Mouse (Mus musculus): ENCODE measurements around the gene Iqgap1. TPM values are rescaled to one million over a fixed set of nuclear protein-coding genes. Genes with fewer than 3 reads are reported as not detected.

Iqgap1 gene
- total and polyA plus RNA-seq, 3 experiments, result 19.1 to 88.4 (median 84.8) TPM

DNA sequence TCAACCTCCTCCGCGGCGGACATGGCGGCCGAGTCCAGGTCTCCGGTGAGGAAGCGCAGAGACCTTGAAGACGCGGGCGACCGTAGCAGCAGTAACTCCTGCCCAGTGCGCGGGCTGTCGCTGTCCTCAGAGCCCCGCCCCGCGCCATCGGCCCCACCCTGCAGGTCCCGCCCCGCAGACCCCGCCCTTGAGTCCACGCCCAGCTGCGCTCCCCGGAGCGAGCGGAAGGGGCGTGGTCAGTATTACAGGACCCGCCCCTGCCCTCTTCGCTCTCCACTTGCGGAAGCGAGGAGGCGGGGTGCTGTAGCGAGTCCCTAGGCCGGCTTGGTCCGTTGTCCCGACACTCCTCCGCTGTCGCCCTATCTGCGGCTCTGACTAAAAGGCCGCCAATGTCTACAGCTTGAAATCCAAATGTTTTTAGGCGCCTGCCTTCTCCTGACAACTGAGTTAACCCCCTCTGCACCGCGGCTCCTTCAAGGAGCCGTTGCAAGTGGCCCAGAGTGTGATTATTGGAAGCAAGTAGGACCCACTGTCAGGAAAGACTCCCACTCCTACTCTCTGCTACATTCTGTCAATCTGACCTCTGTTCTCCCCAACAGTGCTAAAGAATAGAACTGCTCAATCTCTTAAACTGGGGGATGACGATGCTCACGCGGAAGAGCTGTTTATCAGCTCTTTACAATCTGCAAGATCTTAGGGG, 22.5 kb downstream of the Iqgap1 start:
- DNase-seq, result peak; percentile 97

DNA sequence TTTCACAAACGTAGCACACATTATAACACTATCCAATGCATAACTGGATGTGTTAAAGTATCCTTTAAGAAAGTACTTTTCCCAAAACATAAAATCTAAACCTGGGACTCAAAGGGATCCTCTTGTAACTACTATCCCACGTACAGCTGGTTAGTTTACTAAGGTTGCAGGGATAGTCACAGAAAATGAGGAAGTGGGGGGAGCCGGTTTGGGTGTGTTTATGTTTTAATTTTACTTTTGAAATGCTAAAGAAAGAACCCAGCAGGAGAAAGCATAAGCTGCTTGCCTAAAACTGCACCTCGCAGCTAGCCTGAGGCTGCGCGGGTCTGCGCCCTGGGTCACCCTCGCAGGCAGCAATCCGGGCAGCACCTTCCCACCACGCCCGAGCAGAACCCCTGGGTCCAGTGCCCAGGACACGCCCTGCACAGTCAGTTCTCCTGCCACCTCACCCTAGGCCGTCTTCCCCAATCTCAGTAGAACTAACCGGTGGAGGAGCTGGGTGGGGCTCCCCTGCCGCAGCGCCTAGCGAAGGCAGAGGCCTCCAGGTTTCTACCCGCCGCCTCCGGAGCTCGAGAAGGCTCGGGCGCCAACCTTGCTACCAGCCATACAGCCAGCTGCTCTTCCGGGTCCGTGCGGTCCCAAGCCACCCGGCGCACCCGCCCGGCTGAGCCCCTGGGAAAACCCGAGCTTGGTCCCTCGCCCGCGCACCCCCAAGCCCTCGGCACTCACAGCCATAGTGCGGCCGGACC, 23.2 kb downstream of the Iqgap1 start:
- peak; percentile 81 for DNase-seq

DNA sequence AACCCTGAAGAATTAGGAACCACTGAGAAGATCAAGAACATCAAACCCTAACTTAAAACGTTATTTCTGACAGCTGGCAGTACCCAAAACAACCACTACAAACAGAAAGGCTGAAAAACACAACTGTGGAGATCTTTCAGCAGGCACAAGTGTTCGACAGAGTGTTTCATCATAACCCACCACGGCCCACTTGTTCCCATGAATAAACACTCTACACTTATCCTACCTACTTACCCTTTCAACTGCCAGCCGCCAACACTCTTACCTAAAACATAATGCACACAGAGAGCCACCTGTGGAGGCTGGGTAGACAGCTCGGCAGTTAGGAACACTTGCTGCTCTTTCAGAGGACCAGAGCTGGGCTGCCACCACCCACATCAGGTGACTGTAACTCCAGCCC, 26.5 kb downstream of the Iqgap1 start:
- DNase-seq, result no peak

DNA sequence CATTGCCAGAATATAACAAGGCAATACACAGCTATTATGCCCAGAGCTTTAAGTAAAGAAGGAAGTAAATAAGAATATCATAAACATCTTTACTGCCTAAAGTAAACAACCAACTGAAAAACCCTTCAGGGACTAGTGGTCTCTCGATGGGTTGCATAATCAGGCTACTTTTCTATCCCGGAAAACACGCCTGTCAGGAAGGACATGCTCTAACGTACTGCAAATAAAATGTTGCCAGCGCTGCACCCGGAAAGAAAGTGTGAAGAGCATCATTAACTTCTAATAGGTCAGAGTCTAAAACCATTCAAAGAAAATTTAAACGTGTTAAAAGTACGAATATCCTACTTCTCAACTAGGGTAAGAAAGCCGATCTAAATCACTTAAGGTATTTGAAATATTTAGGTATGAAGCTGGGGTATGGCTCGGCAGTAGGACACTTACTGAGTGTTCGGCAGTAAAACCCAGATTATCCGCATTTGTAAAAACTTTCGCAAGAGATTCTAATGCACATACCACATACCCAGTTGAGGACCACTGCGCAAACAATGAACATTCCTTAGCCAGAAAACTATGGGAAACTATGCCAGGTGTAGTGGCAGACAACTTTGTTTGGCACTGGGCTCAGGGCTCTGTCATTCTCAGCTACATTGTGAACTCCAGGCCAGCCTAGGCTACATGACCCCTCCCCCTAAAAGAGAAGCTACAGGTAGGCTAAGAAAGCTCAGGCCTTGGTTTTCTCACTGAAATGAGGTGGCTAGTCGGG, 28.8 kb downstream of the Iqgap1 start:
- no peak for DNase-seq

DNA sequence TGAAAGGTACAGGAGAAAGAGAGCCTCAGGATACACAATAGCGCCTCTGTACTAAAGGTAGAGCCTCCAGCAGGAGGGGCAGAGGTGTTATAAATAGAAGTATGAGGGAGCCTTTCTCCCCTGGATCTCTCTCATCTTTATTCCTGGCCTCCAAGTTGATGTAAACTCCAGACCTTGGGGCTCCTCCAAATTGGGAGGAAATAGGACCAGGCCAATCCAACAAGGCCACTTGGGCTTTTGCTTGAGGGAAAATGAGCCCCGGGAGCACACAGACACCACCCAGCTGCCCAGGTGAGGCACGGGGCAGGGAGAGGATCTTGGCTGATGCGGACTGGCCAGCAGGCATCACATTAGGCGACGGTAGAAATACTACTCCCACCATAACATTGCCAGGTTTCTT, 29.5 kb downstream of the Iqgap1 start:
- no peak for DNase-seq

DNA sequence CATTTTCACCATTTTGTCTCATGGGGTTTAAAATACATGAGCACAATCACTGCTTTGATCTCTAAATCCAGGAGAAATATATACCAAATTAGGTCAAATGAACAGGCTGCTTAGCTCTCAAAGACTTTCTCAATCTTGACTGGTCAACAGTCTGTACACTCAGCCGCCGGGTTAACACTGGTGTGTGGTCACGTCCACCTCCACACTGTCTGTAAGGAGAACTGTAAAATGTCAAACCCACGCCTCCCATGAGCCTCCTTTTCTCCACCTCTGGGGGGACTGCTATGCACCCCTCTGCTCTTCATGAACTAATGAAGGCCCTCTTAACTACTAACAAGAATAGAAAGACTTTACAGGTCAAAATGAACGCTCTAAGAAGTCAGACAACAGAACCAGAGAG, 36.2 kb downstream of the Iqgap1 start:
- DNase-seq, result no peak

DNA sequence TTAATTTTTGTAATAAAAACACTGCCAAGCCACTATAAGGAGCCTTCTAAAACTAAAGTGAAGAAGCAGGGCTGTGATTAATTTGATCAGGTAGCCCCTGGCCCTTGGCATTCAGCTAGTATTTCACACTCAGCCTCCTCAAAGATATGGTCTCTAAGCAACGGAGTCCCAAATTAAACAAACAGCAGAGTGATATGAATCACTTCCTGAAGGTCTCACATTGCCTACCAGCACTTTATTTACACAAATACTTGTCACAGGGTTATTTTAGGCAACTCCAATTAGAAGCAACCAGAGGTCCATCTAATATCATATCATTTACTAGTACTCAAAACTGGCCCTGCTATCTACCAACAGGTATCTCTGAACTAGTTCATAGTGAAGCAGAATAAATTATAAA, 36.7 kb downstream of the Iqgap1 start:
- peak; percentile 47 for DNase-seq

DNA sequence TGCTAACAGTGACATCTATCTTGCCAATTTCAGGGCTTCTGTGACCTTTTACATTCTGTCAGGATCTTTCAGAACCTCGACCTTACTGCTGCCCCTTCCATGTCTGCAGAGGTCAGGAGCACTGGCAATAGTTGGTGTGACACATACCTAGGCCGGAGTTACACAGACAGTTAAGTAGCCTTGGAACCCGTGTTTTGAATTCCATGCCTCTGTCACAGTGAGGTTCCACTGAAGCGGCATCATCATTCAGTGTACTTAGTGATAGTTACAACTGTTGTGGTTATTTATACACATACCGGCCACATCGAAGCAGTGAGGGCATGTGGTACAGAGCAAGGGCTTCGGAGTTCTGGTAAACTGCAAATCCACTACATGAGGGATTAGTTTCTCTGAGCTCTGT, 37.8 kb downstream of the Iqgap1 start:
- peak; percentile 70 for DNase-seq

DNA sequence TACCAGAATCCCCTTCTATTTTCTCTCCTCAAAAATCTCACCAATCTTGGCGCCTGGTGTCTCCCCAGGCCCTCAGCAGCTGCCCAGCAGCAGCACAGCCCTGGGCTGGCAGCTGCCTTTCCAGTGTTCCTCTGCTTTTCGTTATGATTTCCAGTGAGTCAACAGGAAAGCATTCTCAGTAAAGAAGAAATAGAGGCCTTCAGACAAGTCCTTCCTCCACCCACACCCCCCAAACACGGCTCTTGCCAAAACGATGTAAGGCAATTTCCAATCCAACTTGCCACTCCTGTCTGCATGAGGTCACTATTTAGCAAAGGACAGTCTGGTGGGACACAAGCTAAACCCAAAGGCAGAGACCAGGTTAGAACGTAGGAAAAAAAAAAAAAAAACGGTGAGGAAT, 39.0 kb downstream of the Iqgap1 start:
- DNase-seq, result peak; percentile 82

DNA sequence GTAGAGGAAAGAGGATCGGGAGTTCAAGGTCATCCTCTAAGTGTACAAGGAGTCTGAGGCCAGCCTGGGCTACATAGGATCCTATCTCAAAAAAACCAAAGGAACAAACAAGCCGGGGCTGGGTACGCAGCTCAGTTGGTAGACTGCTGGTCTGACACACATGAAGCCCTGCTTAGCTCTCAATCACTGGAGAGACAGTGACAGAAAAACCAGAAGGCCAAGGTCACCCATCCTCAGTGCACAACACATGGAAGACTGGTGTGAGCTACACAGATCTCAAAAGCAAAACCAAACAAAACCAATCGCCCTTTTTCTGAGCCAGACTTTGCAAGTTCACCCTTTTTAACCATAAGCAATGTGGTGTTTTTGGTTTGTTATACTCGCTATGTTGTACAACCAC, 41.9 kb downstream of the Iqgap1 start:
- peak; percentile 64 for DNase-seq

DNA sequence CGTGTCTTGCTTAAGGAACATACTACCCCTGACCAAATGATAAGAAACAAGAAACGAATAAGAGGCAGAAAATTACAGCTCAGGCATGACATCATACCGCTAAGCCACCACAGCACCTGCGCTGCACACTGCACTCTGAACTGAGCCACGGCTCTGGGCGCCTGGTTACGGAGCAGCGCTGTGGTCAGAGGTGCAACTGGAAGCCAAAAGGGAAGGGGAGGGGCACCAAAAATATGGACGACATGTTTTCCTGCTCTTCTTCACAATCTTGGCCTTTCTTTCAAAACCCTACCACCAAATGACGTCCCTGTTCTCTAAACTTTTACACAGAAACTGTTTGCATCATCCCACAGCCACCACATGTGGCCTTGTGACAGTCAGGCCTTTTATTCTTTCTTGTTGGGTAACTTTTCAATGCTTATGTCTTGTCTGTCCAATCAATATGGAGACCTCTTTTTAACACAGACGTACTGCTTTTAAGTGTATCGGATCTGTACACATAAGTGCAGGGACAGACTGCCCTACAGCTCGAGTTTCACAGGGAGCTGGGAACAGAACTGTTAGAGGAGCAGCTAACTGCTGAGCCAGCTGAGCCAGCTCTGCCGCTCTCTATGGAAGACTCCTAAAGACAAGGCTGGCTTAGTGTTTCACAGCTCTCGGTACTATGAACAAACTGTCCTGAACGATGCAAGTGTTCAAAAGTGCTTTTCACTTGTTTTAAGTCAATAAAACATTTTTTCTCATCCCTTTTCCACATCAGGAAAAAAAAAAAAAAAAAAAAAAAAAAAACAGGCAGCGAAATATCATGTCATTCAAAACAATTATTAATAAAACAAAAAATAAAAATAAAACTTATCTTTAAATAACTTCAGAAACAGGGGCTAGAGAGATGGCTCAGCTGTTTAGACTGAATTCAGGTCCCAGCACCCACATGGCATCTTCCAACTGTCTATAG, 43.3 kb downstream of the Iqgap1 start:
- peak; percentile 33 for DNase-seq

DNA sequence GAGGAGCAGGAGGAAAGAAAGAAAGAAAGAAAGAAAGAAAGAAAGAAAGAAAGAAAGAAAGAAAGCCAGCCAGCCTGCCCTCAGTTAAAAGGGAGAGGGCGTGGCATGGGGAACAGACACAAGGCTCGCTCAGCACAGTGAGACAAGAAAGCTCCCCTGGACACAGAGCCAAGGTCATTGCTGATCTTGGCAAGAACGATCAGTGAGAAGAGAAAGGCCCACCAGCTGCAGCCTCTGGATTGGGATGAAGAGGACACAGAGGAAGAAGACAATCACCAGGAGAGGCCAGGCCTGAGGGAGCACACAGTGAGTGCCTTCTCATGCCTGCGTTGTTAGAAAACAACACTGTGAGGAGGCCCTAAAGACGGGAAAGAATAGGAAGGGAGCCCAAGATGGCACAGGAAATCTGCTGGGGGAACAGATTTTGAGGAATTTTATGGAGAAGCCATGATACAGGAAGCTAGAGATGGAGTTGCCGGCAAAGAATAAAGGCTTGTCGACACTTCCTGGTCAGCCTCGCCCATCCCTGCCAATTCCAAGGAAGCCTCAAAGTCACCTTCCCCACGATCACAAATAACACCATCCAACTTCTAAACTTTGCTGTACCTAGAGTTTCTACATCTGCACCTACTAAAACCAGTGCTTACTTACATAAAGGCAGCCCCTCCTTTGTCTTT, 44.2 kb downstream of the Iqgap1 start:
- DNase-seq, result peak; percentile 69

DNA sequence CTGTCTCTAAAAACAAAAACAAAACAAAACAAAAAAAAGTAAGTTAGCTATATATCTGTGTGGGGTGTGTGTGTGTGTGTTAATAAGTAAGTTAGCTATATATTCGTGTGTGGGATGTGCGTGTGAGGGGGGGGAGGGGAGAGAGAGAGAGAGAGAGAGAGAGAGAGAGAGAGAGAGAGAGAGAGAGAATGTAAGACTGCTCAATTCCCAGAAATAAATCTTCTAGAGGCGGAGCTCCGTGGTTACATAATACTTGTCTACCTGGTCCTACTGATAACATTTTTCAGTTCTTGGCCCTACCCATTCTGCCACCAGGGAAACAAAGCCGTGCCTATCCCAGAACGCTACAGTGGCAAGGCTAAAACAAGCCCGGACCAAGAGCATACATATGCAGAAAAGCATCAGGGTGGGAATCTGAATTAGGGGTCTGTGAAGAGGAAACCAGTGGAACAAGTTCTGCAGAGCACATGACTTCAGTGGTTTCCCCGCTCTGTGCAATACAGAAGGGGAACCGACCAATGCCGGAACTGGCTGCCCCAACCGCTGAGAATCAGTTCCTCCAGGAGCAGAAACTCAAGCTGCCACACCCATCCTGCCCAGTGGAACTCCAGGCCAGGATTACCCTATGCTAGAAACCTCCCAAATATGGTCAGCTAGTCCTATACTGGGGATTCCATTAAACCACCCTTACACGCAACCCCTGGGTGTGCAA, 46.7 kb downstream of the Iqgap1 start:
- peak; percentile 31 for DNase-seq

DNA sequence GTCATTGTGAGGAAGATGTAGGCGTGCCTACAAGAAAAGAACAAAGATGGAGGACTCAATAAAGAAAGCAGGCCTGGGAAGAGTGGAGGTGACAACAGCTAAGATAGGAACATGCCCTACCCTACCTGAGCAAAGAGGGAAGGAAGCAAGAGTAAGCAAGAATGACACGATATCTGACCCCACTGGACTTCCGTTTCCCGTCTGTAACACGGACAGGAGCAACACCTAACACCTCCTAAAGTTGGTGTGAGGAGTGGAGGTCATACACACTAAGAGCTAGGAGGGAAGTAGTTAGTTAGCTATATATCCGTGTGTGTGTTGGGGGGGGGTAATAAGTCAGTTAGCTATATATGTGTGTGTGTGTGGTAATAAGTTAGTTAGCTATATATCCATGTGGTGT, 47.4 kb downstream of the Iqgap1 start:
- no peak for DNase-seq

DNA sequence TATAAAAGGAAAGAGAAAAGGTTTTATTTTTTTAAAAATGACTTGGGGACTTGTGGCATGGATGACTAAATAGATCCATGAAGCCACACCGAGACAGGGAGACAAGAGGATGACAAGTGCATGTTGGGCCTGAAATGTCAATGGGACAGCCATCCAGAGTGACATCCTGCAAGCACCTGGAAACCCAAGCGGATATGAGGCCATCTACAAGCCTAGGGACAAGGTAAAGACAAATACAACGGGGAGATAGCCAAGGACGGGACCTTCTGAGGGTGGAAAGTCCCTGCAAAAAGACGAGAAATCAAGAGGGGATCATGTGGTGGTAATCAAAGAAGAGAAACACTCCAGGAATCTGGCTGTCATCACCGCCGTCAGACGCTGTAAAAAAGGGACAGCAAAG, 48.6 kb downstream of the Iqgap1 start:
- DNase-seq, result no peak

DNA sequence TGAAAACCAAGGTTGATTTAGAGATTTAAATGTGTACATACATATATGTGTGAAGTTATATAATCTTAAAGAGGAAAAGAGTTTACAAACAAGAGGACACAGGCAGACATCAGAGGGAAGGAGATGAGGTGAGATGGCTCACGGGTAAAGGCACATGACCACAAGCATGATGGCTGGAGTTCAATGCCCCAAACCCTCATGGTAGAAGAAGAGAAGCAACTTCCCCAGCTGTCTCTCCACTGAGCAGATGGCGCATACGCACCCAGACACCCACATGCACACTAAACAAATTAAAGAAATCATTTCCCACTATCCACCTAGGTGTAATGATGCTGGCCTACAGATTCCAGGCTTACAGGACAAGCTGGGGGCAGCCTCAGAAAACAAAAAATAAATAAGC, 49.7 kb downstream of the Iqgap1 start:
- DNase-seq, result no peak

DNA sequence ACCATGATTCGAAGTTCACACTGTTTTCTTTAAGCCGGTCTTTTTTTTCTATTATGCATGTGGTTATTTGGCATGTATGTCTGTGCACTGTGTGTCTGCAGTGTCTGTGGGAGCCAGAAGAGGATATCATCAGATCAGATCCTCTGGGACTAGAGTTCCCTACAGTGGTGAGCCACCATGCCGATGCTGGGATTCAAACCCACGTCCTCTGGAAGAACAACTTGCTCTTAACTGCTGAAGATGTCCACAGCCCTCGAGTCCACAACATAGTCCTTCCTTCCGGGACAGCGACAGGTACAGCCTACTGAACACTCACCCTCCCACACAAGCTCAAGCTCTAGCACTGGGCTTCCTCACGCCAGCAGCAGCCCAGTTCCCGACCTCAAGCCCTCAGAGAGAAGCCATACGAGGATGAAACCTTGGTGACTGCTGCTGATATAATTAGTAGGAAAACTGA, 50.3 kb downstream of the Iqgap1 start:
- DNase-seq, result no peak

DNA sequence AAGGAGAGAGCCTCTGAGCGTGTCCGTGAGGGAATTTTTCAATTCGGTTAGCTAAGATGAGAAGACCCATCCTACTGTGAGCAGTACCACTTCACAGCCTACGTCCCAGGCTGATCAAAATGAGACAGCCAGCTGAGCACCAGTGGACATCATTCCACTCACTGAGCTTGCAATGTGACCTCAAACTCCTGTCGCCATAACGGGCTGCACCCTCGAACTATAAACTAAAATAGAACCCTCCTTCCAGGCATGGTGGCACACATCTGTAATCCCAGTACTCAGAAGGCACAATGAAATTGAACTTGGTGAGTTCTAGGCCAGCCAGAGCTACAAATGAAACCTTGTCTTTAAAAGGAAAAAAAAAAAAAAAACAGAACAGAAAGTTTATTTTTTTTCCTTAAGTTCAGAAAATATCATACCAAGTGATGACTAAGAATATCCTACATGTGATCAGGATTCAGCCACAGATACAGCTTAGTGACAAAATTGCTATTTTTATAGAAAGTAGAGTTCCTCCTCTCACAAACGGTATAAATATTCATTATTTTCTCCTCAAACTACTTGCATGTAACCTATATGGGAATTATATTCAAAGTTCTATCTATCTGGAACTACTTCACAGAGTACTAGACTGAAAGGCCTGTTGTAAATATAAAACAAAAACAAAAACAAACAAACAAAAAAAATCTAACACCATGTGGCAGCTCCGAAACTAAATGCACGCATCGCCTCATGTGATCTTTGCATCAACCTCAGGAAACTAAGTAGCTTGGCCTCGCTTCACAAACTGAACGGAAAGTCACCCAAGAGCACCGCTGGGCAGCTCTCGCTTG, 50.9 kb downstream of the Iqgap1 start:
- no peak for DNase-seq

DNA sequence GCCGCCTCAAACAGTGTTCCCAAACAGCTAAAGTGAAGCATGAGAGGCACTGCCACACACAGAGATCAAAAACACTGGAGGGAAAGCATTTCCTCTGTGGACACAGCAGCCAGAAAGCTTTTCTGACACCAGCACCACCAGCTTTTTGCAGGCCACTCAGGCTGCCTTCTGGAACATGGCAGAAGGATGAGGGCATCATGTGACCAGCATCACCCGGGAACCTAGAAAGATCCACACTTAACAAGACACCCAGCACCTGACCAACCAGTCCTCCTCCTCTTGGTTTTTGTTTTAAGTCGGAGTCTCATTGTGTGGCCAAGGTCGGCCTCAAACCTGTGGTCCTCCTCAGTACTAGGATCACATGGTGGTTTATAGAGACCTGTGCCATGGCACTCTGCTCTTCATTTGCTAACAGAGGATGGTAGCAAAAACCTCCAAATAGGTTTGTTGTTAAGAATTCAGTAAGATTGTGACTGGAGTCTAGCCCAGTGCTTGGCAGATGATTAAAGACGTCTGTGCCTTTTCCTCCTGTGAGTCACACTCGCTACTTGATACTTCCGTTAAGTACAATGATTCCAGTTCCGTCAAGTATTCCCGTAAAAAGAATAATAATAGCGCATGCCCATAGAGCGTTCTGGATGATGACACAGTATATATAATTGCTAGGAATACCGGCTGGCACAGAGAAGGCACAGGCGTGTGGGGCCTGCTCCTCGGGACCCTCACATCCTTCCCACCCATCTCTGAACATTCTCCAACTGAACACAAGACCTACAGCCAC, 51.8 kb downstream of the Iqgap1 start:
- DNase-seq, result peak; percentile 33
